Mouse (Mus musculus): ENCODE data around the gene Hcrtr2. TPM values are rescaled to one million over a fixed set of nuclear protein-coding genes. Genes with fewer than 3 reads are reported as not detected.
A peak's percentile ranks its signal among the peaks of the same experiment; 100 is the strongest.

The Hcrtr2 gene
- polyA plus RNA-seq, 1 experiment from 2014 or later = 0.05 TPM

GRCm38 (mm10) chr9:76313921-76314320 lies 9.7 kb downstream of the Hcrtr2 start:
- H3K9me3 ChIP-seq (replicated peaks) = no peaks in the 10 kb centered on the region
- no peaks in the 10 kb centered on the region for H3K4me1 ChIP-seq (replicated peaks)
- no peaks in the 10 kb centered on the region for H3K27me3 ChIP-seq
- H3K27ac ChIP-seq = no peak overlapping the region
- no peak overlapping the region for H3K4me3 ChIP-seq (replicated peaks)
- H3K9ac ChIP-seq = no peak overlapping the region
- DNase-seq = no peak
- no peak for ATAC-seq (ENCODE audit: low read depth)
- H3K36me3 ChIP-seq = no peaks in the 10 kb centered on the region
- H3K4me2 ChIP-seq = no peak overlapping the region

DNA sequence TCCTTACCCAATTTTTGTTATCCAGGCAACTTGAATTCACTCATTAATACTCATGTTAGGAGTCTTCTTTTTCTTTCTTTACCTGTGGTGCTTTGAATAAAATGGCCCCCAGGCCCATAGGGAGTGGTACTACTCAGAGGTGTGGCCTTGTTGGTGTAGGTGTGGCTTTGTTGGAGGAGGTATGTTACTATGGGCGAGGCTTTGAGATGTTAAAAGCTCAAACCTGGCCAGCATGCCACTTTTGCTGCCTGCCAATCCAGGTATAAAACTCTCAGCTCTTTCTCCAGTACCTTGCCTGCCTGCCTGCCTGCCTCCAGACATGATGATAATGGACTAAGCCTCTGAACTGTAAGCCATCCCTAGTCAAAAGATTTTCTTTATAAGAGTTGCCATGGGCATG lies 11.4 kb downstream of the Hcrtr2 start:
- no peak overlapping the region for H3K27ac ChIP-seq
- H3K36me3 ChIP-seq = no peaks in the 10 kb centered on the region
- H3K4me3 ChIP-seq (replicated peaks) = no peak overlapping the region
- H3K4me1 ChIP-seq (replicated peaks) = no peaks in the 10 kb centered on the region
- no peak overlapping the region for H3K9ac ChIP-seq
- no peaks in the 10 kb centered on the region for H3K27me3 ChIP-seq
- ATAC-seq (ENCODE audit: low read depth) (no peak), DNase-seq (no peak)
- no peaks in the 10 kb centered on the region for H3K9me3 ChIP-seq (replicated peaks)
- 35% methylated on average over 1 of the region's 1 CpGs for WGBS (ENCODE audit: insufficient replicate concordance)
- H3K4me2 ChIP-seq = no peak overlapping the region

DNA sequence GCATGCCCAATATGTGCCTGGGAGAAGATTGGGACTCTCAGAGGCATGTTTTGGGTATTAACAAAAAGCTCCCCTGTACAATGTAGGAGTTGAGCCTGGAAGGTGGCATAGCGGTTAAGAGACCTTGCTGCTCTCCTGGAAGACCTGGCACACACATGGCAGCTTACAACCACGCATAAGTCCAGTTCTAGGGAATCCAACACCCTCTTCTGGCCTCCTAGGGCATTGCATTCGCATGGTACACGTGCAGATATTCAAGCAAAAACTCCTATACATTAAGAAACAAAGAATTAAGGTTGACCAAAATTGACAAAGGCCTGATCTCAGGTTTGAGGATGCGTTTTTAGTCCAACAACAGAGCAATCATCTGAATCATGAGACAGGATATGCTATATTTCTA lies 32.3 kb downstream of the Hcrtr2 start:
- Histone ChIP-seq H3K36me3 (no peaks in the 10 kb centered on the region), H3K4me2 (no peak overlapping the region), H3K27me3 (no peaks in the 10 kb centered on the region), H3K27ac (no peak overlapping the region), H3K9ac (no peak overlapping the region), H3K9me3 (replicated peaks) (no peaks in the 10 kb centered on the region), H3K4me3 (replicated peaks) (no peak overlapping the region), H3K4me1 (replicated peaks) (no peaks in the 10 kb centered on the region)
- no peak for ATAC-seq (ENCODE audit: low read depth)
- no peak for DNase-seq
- 47% methylated on average over 5 of the region's 5 CpGs for WGBS (ENCODE audit: insufficient replicate concordance)

DNA sequence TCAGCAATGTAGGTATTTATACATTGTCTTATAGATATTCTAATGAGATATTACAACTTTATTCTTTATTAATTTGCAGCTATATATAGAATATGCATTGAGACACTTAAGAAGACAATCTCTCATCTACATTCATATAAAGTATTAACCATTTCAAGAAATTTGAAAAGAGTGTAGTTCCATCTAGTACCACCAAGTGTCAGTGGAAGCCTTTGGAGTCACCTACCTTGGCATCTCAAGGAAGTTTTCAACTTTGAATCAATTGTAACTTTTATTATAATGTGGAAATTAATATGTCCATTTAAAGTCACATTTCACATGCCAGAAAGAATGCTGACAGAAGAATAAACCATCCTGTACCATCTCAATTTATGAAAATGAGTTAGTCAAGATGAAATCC lies 52.8 kb downstream of the Hcrtr2 start:
- Histone ChIP-seq H3K9me3 (replicated peaks) (no peaks in the 10 kb centered on the region), H3K9ac (no peak overlapping the region), H3K4me1 (replicated peaks) (no peaks in the 10 kb centered on the region), H3K4me2 (no peak overlapping the region), H3K27ac (no peak overlapping the region), H3K27me3 (no peaks in the 10 kb centered on the region), H3K4me3 (replicated peaks) (no peak overlapping the region), H3K36me3 (no peaks in the 10 kb centered on the region)
- DNase-seq (no peak), ATAC-seq (ENCODE audit: low read depth) (no peak)

- Histone ChIP-seq H3K4me3 (replicated peaks) (no peak overlapping the region), H3K4me2 (no peak overlapping the region), H3K27me3 (no peaks in the 10 kb centered on the region), H3K9me3 (replicated peaks) (no peaks in the 10 kb centered on the region), H3K4me1 (replicated peaks) (no peaks in the 10 kb centered on the region), H3K27ac (no peak overlapping the region), H3K36me3 (no peaks in the 10 kb centered on the region), H3K9ac (no peak overlapping the region)
- WGBS (ENCODE audit: insufficient replicate concordance) = 59% methylated on average over 5 of the region's 5 CpGs
- no peak for ATAC-seq (ENCODE audit: low read depth)
- no peak for DNase-seq
Measured at GRCm38 (mm10) chr9:76257731-76258130, 65.9 kb downstream of the Hcrtr2 start.

DNA sequence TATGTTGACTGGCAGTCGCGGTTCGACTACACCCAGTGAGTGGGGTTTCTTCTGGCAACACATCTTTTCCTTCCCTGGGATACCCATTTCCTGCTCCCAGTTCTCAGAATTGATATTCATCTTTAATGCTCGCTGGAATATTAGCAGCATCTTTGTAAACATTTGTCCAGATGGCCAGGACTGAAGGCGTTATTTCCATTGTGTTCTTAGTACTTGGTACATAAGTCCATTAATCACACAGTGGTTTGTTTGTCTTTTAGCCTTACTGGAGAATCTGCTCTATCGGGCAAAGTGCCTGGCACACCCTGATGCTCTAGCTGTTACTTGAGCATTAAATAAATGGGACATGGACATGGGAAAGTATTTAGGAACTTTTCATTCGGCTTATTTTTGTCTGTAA lies 71.1 kb downstream of the Hcrtr2 start:
- Histone ChIP-seq H3K9ac (no peak overlapping the region), H3K9me3 (replicated peaks) (no peaks in the 10 kb centered on the region), H3K4me2 (no peak overlapping the region), H3K27me3 (no peaks in the 10 kb centered on the region), H3K4me3 (replicated peaks) (no peak overlapping the region), H3K4me1 (replicated peaks) (no peaks in the 10 kb centered on the region), H3K36me3 (no peaks in the 10 kb centered on the region), H3K27ac (no peak overlapping the region)
- ATAC-seq (ENCODE audit: low read depth) (no peak), DNase-seq (no peak)
- 70% methylated on average over 7 of the region's 7 CpGs for WGBS (ENCODE audit: insufficient replicate concordance)

GRCm38 (mm10) chr9:76252109-76252508 lies 71.5 kb downstream of the Hcrtr2 start:
- WGBS (ENCODE audit: insufficient replicate concordance) = 69% methylated on average over 4 of the region's 4 CpGs
- no peak for ATAC-seq (ENCODE audit: low read depth)
- H3K27ac ChIP-seq = no peak overlapping the region

GRCm38 (mm10) chr9:76242322-76242721 lies 81.3 kb downstream of the Hcrtr2 start:
- H3K4me1 ChIP-seq (replicated peaks) = peaks cover 13% of the 10 kb centered on the region
- DNase-seq (no peak), ATAC-seq (ENCODE audit: low read depth) (no peak)
- no peaks in the 10 kb centered on the region for H3K27me3 ChIP-seq
- no peaks in the 10 kb centered on the region for H3K9me3 ChIP-seq (replicated peaks)
- H3K9ac ChIP-seq = no peak overlapping the region
- H3K36me3 ChIP-seq = no peaks in the 10 kb centered on the region
- WGBS (ENCODE audit: insufficient replicate concordance) = 67% methylated on average over 1 of the region's 1 CpGs
- no peak overlapping the region for H3K27ac ChIP-seq
- no peak overlapping the region for H3K4me2 ChIP-seq
- no peak overlapping the region for H3K4me3 ChIP-seq (replicated peaks)

More at GRCm38 (mm10) chr9:76252109-76252508, 71.5 kb downstream of the Hcrtr2 start:
- no peak for DNase-seq
- no peaks in the 10 kb centered on the region for H3K36me3 ChIP-seq
- no peaks in the 10 kb centered on the region for H3K4me1 ChIP-seq (replicated peaks)
- no peak overlapping the region for H3K9ac ChIP-seq
- no peaks in the 10 kb centered on the region for H3K27me3 ChIP-seq
- no peak overlapping the region for H3K4me2 ChIP-seq
- no peaks in the 10 kb centered on the region for H3K9me3 ChIP-seq (replicated peaks)
- H3K4me3 ChIP-seq (replicated peaks) = no peak overlapping the region

- Histone ChIP-seq H3K4me3 (replicated peaks) (peak overlapping the region; percentile 43), H3K9ac (no peak overlapping the region), H3K27me3 (no peaks in the 10 kb centered on the region), H3K36me3 (no peaks in the 10 kb centered on the region), H3K4me1 (replicated peaks) (peaks cover 32% of the 10 kb centered on the region), H3K4me2 (peak overlapping the region; percentile 76), H3K9me3 (replicated peaks) (no peaks in the 10 kb centered on the region), H3K27ac (peak overlapping the region; percentile 81)
- DNase-seq (peak; percentile 39), ATAC-seq (ENCODE audit: low read depth) (peak; percentile 74)
- 21% methylated on average over 5 of the region's 5 CpGs for WGBS (ENCODE audit: insufficient replicate concordance)
Measured at GRCm38 (mm10) chr9:76237946-76238345, 85.7 kb downstream of the Hcrtr2 start.

GRCm38 (mm10) chr9:76237243-76237642 lies 86.4 kb downstream of the Hcrtr2 start:
- Histone ChIP-seq H3K27ac (peak overlapping the region; percentile 81), H3K9ac (0 out of 2 replicates have a peak overlapping the region, but pooled peaks have one; percentile 41), H3K27me3 (no peaks in the 10 kb centered on the region), H3K4me2 (peak overlapping the region; percentile 76), H3K4me3 (replicated peaks) (peak overlapping the region; percentile 43), H3K9me3 (replicated peaks) (no peaks in the 10 kb centered on the region), H3K36me3 (no peaks in the 10 kb centered on the region), H3K4me1 (replicated peaks) (peaks cover 32% of the 10 kb centered on the region)
- DNase-seq (peak; percentile 61), ATAC-seq (ENCODE audit: low read depth) (peak; percentile 90)
- 12% methylated on average over 12 of the region's 12 CpGs for WGBS (ENCODE audit: insufficient replicate concordance)

DNA sequence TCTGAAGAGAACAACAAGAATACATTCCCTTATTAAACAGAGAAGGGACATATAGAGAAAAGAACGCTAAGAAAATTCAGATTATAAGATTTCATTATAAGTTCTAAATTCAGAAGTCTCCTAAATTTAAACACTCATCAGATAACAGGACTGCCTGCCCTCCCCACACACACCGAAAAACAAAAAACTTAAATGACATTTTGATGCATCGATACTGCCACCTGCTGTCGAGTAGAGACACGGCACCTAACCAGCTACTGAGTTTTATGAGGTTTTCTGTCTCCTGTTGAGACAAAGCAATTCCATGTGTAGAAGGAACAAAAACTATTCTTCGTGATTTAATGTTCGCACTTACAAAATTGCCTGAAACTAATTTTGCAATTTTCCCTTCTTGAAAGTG lies 87.0 kb downstream of the Hcrtr2 start:
- peak overlapping the region; percentile 81 for H3K27ac ChIP-seq
- H3K4me2 ChIP-seq = peak overlapping the region; percentile 76
- H3K9ac ChIP-seq = 0 out of 2 replicates have a peak overlapping the region, but pooled peaks have one; percentile 60
- H3K4me1 ChIP-seq (replicated peaks) = peaks cover 32% of the 10 kb centered on the region
- no peaks in the 10 kb centered on the region for H3K9me3 ChIP-seq (replicated peaks)
- DNase-seq = peak; percentile 67
- WGBS (ENCODE audit: insufficient replicate concordance) = under 1% methylated on average over 7 of the region's 7 CpGs
- H3K4me3 ChIP-seq (replicated peaks) = peak overlapping the region; percentile 55
- H3K27me3 ChIP-seq = no peaks in the 10 kb centered on the region
- H3K36me3 ChIP-seq = no peaks in the 10 kb centered on the region
- peak; percentile 70 for ATAC-seq (ENCODE audit: low read depth)

DNA sequence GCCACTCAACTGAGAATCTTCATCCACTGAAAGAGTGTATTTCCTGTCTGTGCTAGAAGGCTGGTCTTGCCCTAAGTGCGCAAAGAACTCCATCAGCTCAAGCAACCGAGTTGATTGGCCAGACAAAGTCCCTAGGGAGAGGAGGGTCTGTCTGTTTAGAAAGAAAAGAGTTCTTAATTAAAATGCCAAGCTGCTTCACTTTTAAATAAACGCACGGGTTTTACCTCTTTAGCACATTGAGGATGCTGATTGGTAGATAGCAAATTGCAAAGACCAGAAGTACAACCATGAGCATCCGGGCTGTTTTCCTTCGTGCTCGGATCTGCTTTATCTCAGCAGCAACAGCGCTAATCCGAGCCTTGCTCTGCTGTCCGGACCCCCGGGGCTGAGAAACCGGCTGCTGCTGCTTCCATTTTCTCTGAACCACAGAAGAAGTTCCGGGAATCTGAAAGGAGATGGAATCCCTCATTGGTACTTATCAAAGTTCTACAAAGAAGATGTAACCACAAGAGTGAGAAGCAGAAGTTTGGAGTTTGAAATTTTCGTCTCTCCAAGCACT lies 87.6 kb downstream of the Hcrtr2 start:
- no peaks in the 10 kb centered on the region for H3K9me3 ChIP-seq (replicated peaks)
- ATAC-seq (ENCODE audit: low read depth) (peak; percentile 67), DNase-seq (peak; percentile 59)
- 2% methylated on average over 14 of the region's 14 CpGs for WGBS (ENCODE audit: insufficient replicate concordance)
- no peaks in the 10 kb centered on the region for H3K27me3 ChIP-seq
- H3K4me3 ChIP-seq (replicated peaks) = peak overlapping the region; percentile 55
- H3K36me3 ChIP-seq = no peaks in the 10 kb centered on the region
- peaks cover 32% of the 10 kb centered on the region for H3K4me1 ChIP-seq (replicated peaks)
- peak overlapping the region; percentile 76 for H3K4me2 ChIP-seq
- peak overlapping the region; percentile 60 for H3K9ac ChIP-seq
- peak overlapping the region; percentile 81 for H3K27ac ChIP-seq
